Mouse (Mus musculus) frontal cortex, postnatal 25 days (tissue): Measurements from ENCODE around the gene Arhgap45.
"Not testable (repeated sequence)": the region's sequence is repeated elsewhere in the genome, so short reads cannot be mapped to it uniquely, and the experiment has no call there.

Experiments
- DNase-seq, 2 experiments: peaks; one replicate each; pipeline ENCODE4 v3.0.0; 2022; ENCODE audit warnings: low spot score in 2 of 2

Arhgap45 gene

GRCm38 (mm10) chr10:80054911-80055310 lies 38.5 kb downstream of the Arhgap45 start:
- not testable (repeated sequence) for DNase-seq

GRCm38 (mm10) chr10:80055364-80055763 lies 38.9 kb downstream of the Arhgap45 start:
- no peak for DNase-seq

GRCm38 (mm10) chr10:80055891-80056290 lies 39.4 kb downstream of the Arhgap45 start:
- no peak for DNase-seq

- no peak for DNase-seq
These were observed 40.1 kb downstream of the Arhgap45 start for GRCm38 (mm10) chr10:80056506-80056905.

GRCm38 (mm10) chr10:80056976-80057682 lies 40.7 kb downstream of the Arhgap45 start:
- no peak for DNase-seq

- no peak for DNase-seq
These were observed 41.4 kb downstream of the Arhgap45 start for GRCm38 (mm10) chr10:80057683-80058326.

- DNase-seq: no peak
These were observed 46.7 kb downstream of the Arhgap45 start for GRCm38 (mm10) chr10:80063104-80063503.

- no peak for DNase-seq
These were observed 47.6 kb downstream of the Arhgap45 start for GRCm38 (mm10) chr10:80063877-80064650.

GRCm38 (mm10) chr10:80069251-80069650 lies 52.8 kb downstream of the Arhgap45 start:
- DNase-seq: no peak

GRCm38 (mm10) chr10:80069948-80070450 lies 53.5 kb downstream of the Arhgap45 start:
- no peak for DNase-seq

GRCm38 (mm10) chr10:80070837-80071515 lies 54.5 kb downstream of the Arhgap45 start:
- peak; percentile 40 to 49 for DNase-seq

- no peak for DNase-seq
These were observed 55.1 kb downstream of the Arhgap45 start for GRCm38 (mm10) chr10:80071516-80071900.

- DNase-seq: no peak
These were observed 56.4 kb downstream of the Arhgap45 start for GRCm38 (mm10) chr10:80072623-80073489.

- DNase-seq: peak; percentile 23 to 45
These were observed 58.6 kb downstream of the Arhgap45 start for GRCm38 (mm10) chr10:80074813-80075601.

GRCm38 (mm10) chr10:80075924-80076323 lies 59.5 kb downstream of the Arhgap45 start:
- DNase-seq: no peak

GRCm38 (mm10) chr10:80076386-80076785 lies 59.9 kb downstream of the Arhgap45 start:
- no peak for DNase-seq

- DNase-seq: no peak
These were observed 60.9 kb downstream of the Arhgap45 start for GRCm38 (mm10) chr10:80077312-80077711.

GRCm38 (mm10) chr10:80078366-80078765 lies 61.9 kb downstream of the Arhgap45 start:
- DNase-seq: no peak

- no peak for DNase-seq
These were observed 64.1 kb downstream of the Arhgap45 start for GRCm38 (mm10) chr10:80080396-80081070.
